Mouse (Mus musculus): ENCODE results near the gene Tmsb15l. TPM values are rescaled to one million over a fixed set of nuclear protein-coding genes. Genes with fewer than 3 reads are reported as not detected.
"Not testable (repeated sequence)": the region's sequence is repeated elsewhere in the genome, so short reads cannot be mapped to it uniquely, and the experiment has no call there.

The Tmsb15l gene
- polyA plus RNA-seq, 1 experiment from 2014 or later: 11.5 TPM

DNA sequence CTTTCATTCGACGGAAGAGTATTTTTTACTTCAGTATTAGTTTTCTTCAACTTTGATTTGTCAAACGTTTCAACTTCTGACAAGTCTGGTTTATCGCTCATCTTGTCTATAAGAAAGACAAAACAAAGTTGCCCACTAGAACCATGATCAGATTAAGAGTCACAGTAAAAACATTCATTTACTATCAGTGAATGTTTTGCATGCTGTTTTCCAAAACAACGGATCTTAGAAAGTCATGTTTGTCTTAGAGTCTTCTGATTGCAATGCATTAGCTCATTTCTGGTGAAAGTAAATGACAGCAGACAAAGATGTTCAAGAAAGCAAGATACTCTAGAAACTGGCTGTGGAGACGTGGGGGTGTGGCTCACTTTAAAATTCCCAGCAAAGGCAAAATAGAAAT lies 1.3 kb downstream of the Tmsb15l start, which contains the start of gene Tmsb15b2:
Gene Tmsb15b2, minus strand, starts transcription at position 101 of the 400 bp plus-strand sequence.
- peak within 1 kb of the TSS; percentile 46 for H3K4me3 ChIP-seq
- H3K4me2 ChIP-seq (replicated peaks): peak within 1 kb of the TSS; percentile 55
- WGBS: 86% methylated on average over 6 of the region's 6 CpGs
- not testable (repeated sequence) for H3K36me3 ChIP-seq; ATAC-seq (ENCODE audit: insufficient number of reproducible peaks, insufficient read depth, low FRiP score, low TSS enrichment); H3K27me3 ChIP-seq; H3K27ac ChIP-seq; H3K4me1 ChIP-seq; H3K9me3 ChIP-seq
- H3K9ac ChIP-seq: peak within 1 kb of the TSS; percentile 47; the same call in 1 of the 2 replicates

DNA sequence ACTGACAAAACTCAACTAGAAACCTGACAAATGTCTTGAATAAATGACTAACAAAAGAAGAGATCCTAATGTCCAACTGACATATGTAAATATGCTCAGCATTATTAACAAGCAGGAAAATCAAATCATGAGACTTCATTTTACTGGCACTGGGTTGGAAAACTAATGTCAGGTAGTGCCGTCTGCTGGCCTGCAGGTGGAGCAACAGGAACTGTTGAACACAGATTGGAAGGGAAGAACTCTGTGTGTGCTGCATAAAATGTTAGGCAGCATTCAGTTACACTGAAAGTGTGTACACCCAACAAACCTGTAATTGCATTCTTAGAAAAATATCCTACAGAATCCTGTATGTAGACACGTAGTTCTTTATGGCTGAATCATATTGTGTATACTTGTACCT lies 17.0 kb downstream of the Tmsb15l start:
- no peak for ATAC-seq (ENCODE audit: insufficient number of reproducible peaks, insufficient read depth, low FRiP score, low TSS enrichment)
- H3K27ac ChIP-seq: no peak overlapping the region
- H3K4me3 ChIP-seq: no peak overlapping the region
- H3K36me3 ChIP-seq: no peaks in the 10 kb centered on the region
- H3K4me2 ChIP-seq (replicated peaks): no peak overlapping the region
- no peaks in the 10 kb centered on the region for H3K9me3 ChIP-seq
- 28% methylated on average over 2 of the region's 2 CpGs for WGBS
- H3K27me3 ChIP-seq: no peaks in the 10 kb centered on the region
- no peaks in the 10 kb centered on the region for H3K4me1 ChIP-seq
- no peak overlapping the region for H3K9ac ChIP-seq

DNA sequence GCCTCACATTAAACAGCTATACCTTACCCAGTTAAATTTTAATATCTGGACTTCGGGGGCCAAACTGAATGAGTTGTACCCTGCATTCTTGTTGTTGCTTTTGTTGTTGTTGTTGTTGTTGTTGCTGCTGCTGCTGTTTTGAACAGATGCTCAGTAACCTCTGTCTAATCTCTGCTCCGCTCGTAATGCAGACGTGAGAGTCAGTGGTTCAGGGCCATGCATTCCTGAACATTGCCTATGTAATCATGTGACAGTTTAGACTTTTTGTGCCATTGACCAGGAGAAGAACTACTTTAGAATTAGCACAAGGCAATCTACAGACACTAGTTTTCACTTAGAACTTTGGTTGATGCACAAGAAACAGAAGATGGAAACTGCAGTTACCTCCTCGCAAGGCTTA lies 18.4 kb downstream of the Tmsb15l start:
- WGBS: 57% methylated on average over 5 of the region's 5 CpGs
- H3K9me3 ChIP-seq; H3K36me3 ChIP-seq; H3K27me3 ChIP-seq; H3K4me1 ChIP-seq; ATAC-seq (ENCODE audit: insufficient number of reproducible peaks, insufficient read depth, low FRiP score, low TSS enrichment); H3K27ac ChIP-seq; H3K9ac ChIP-seq: not testable (repeated sequence)
- Histone ChIP-seq H3K4me2 (replicated peaks) (peak overlapping the region; percentile 38), H3K4me3 (peak overlapping the region; percentile 36; the same call in 1 of the 2 replicates)

DNA sequence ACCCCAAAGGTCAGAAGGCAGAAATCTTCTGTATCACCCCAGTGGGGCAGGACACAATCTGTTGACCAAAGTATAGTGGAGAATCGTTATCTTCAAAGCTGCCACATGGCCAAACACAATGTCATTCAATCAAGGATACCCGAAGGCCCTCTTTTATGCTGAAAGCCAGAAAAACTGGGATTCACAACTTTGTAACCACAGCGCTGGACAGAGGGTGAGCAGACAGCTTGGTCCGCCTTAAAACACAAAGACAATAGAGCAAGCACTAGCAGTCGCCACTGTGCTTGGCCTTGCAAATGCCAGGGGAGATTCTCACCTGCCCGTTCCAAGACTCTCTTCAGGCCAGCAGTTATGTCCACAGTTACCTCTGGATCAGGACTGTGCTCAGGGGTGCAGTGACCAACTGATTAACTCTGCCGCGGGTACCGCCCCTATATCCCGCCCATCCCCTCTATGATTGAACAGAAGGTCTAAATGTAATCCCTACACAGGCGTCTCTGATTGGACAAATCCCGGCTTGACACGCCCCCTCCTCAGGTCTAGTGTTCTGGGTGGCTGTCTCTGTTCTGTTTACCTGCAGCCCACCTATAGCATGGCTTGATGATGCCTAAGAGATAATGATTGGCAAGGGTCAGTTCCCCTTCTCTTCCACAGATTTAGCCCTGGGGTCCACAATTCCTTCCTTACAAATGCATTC lies 18.9 kb downstream of the Tmsb15l start:
- H3K36me3 ChIP-seq, H3K9ac ChIP-seq, H3K4me1 ChIP-seq, H3K27ac ChIP-seq, H3K9me3 ChIP-seq, H3K27me3 ChIP-seq: not testable (repeated sequence)
- H3K4me3 ChIP-seq: peak overlapping the region; percentile 36
- ATAC-seq (ENCODE audit: insufficient number of reproducible peaks, insufficient read depth, low FRiP score, low TSS enrichment): peak; percentile 99
- peak overlapping the region; percentile 38 for H3K4me2 ChIP-seq (replicated peaks)
- WGBS: 17% methylated on average over 13 of the region's 13 CpGs

DNA sequence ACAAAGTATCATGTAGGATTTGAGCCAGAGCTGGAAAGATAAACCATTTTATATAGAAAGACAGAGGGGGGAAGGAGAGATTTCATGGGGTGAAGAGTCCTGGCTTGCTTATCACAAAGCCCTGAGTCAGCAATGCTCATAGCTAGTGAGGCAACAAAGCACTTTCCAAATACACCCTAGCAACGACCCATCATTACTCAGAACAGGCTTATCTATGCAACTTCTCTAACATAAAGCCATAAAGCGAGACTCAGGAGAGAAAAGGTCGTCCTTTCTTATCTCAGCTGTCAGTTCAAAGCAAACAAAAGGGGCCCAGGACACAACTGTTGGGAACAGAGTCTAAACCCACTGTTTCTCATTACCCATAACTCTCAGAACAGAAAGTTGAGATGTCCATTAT lies 38.7 kb downstream of the Tmsb15l start:
- 49% methylated on average over 3 of the region's 3 CpGs for WGBS
- H3K4me1 ChIP-seq: no peaks in the 10 kb centered on the region
- ATAC-seq (ENCODE audit: insufficient number of reproducible peaks, insufficient read depth, low FRiP score, low TSS enrichment): no peak
- H3K9ac ChIP-seq: no peak overlapping the region
- H3K9me3 ChIP-seq: no peaks in the 10 kb centered on the region
- H3K27ac ChIP-seq: no peak overlapping the region
- H3K4me3 ChIP-seq: no peak overlapping the region
- H3K27me3 ChIP-seq: no peaks in the 10 kb centered on the region
- H3K36me3 ChIP-seq: no peaks in the 10 kb centered on the region
- H3K4me2 ChIP-seq (replicated peaks): no peak overlapping the region

DNA sequence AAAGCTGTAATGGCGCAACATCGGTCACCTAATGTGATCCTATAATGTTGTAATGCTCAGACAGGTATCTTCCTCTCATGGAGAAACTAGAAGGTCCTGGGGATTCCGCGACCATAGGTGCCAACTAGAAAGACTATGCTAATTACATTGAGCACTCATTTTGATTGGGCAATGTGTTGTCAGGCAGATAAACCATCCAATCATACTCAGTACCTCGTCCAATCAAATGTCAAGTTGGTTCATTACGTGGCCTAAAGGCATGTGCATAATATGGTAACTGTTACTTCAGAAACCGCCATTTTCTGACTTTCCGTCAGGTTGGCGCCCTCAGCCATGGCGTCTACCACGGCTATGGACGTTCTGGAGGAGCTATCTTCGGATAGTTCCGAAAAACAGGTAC lies 49.6 kb downstream of the Tmsb15l start, which contains the start of gene H2bfm:
Gene H2bfm, plus strand, starts transcription at position 295 of the 400 bp plus-strand sequence.
- no peak within 1 kb of the TSS for H3K4me3 ChIP-seq
- no peak for ATAC-seq (ENCODE audit: insufficient number of reproducible peaks, insufficient read depth, low FRiP score, low TSS enrichment)
- WGBS: 93% methylated on average over 14 of the region's 14 CpGs

DNA sequence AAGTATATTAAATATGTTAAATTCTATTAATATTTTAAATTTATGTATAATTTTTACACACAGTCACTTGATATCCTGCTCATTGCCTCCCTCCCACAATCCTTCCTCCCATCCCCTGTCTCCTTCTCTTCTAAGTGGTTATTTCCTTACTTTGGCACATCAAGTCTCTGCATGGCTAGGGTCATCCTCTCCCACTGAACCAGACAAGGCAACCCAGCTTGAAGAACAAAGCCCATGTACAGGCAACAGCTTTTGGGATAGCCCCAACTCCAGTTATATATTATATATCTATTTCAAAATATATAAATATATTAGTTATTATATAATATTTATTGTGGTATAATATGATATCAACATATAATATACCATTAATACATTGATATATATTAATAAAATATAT lies 50.8 kb downstream of the Tmsb15l start:
- Histone ChIP-seq H3K9me3 (no peaks in the 10 kb centered on the region), H3K36me3 (no peaks in the 10 kb centered on the region), H3K4me3 (no peak overlapping the region), H3K4me2 (replicated peaks) (no peak overlapping the region), H3K27me3 (no peaks in the 10 kb centered on the region), H3K9ac (no peak overlapping the region), H3K27ac (no peak overlapping the region), H3K4me1 (no peaks in the 10 kb centered on the region)
- ATAC-seq (ENCODE audit: insufficient number of reproducible peaks, insufficient read depth, low FRiP score, low TSS enrichment): no peak

More for the DNA sequence above, 49.6 kb downstream of the Tmsb15l start, which contains the start of gene H2bfm:
- no peaks in the 10 kb centered on the region for H3K36me3 ChIP-seq
- H3K9me3 ChIP-seq: no peaks in the 10 kb centered on the region
- no peak within 1 kb of the TSS for H3K9ac ChIP-seq
- H3K27me3 ChIP-seq: no peaks in the 10 kb centered on the region
- no peaks in the 10 kb centered on the region for H3K4me1 ChIP-seq
- no peak within 1 kb of the TSS for H3K27ac ChIP-seq
- no peak within 1 kb of the TSS for H3K4me2 ChIP-seq (replicated peaks)

Other genes starting within 250 kb of the Tmsb15l start
- 595 and 635 TPM in 2 replicates for gene Morf4l2, start 233.2 kb downstream of the Tmsb15l start, polyA plus RNA-seq (2016; fragmentation: Nextera tagmentation; extraction: Ambion mirVana)
- gene Glra4, start 196.7 kb downstream of the Tmsb15l start, polyA plus RNA-seq (2016; fragmentation: Nextera tagmentation; extraction: Ambion mirVana): 0.11 TPM in 1 of 2 replicates, not detected in the other
- 15.0 and 16.3 TPM in 2 replicates for gene Plp1, start 154.2 kb downstream of the Tmsb15l start, polyA plus RNA-seq (2016; fragmentation: Nextera tagmentation; extraction: Ambion mirVana)
- 0.83 and 1.1 TPM in 2 replicates for gene Rab9b, start 108.1 kb downstream of the Tmsb15l start, polyA plus RNA-seq (2016; fragmentation: Nextera tagmentation; extraction: Ambion mirVana)
- not detected in 2 replicates for gene H2bfm, start 49.5 kb downstream of the Tmsb15l start, polyA plus RNA-seq (2016; fragmentation: Nextera tagmentation; extraction: Ambion mirVana)
- 105 and 108 TPM in 2 replicates for gene Tmsb15b2, start 1.4 kb downstream of the Tmsb15l start, polyA plus RNA-seq (2016; fragmentation: Nextera tagmentation; extraction: Ambion mirVana)
- 35.6 and 45.5 TPM in 2 replicates for gene Tmsb15b1, start within 50 bp of the Tmsb15l start, polyA plus RNA-seq (2016; fragmentation: Nextera tagmentation; extraction: Ambion mirVana)
- gene Zcchc18, start 16.3 kb upstream of the Tmsb15l start, polyA plus RNA-seq (2016; fragmentation: Nextera tagmentation; extraction: Ambion mirVana): 51.7 and 55.0 TPM in 2 replicates
- gene Slc25a53, start 61.4 kb upstream of the Tmsb15l start, polyA plus RNA-seq (2016; fragmentation: Nextera tagmentation; extraction: Ambion mirVana): 12.5 and 16.6 TPM in 2 replicates
- 11.8 and 14.0 TPM in 2 replicates for gene Fam199x, start 72.7 kb upstream of the Tmsb15l start, polyA plus RNA-seq (2016; fragmentation: Nextera tagmentation; extraction: Ambion mirVana)
- gene Esx1, start 145.2 kb upstream of the Tmsb15l start, polyA plus RNA-seq (2016; fragmentation: Nextera tagmentation; extraction: Ambion mirVana): not detected in 2 replicates

Measured in embryonic facial prominence, embryonic 12.5 days (tissue).